Mouse (Mus musculus) common myeloid progenitor, adult 5-6 weeks (primary cell): ENCODE measurements around the gene Bcor. TPM values are rescaled to one million over a fixed set of nuclear protein-coding genes. Genes with fewer than 3 reads are reported as not detected.

Experiments used
- ATAC-seq: replicated peaks from 2 replicates; pipeline ENCODE4 v1.8.0; 2016; ENCODE audit warnings: low read depth, mild to moderate bottlenecking, moderate TSS enrichment, inconsistent platforms; ENCODE audit not compliant: poor library complexity, severe bottlenecking
- total RNA-seq: library from RNA; stranded (forward); fragments of 200-1000, 187-1606 nt; gene quantifications from 2 replicates; pipeline ENCODE4 v1.2.3, GENCODE M21; 2017

Gene Bcor
- total RNA-seq: 41.5 and 45.0 TPM in 2 replicates

DNA sequence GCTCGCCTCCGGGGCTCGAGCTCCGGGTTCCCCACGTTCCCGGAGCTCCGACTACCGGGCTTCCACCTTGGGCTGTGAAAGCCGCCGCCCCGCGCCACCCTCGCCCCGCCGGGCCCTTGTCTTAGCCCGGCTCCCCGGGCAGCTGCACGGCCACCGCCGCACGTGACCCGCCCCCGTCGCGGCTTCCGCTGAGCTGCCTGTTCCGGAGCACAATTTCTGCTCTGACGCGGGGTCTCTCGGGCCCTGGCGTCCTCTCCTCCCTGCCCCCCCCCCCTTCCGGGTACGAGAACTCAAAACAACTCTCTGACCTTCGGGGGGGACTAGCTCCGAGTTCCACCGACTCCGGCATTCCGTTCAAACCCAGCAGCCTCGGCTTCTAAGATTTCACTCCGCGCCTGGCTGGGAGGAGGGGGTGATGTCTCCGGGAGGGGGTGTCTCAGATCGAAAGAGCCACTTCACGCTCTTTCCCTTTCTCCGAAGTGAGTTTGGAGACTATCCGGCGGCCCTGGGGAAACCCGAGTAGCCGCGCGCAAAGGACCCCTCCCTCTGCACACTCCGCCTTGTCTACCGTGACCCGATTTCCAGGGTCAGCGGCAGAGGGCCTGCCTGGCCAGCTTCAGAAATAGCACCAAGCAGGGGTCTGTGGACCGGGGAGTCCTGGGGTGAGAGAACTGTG is at the start of gene Bcor:
Gene Bcor, minus strand, starts transcription at position 375 of the 676 bp plus-strand sequence.
- ATAC-seq: 0 out of 2 replicates have a peak, but pooled peaks have one; percentile 4

DNA sequence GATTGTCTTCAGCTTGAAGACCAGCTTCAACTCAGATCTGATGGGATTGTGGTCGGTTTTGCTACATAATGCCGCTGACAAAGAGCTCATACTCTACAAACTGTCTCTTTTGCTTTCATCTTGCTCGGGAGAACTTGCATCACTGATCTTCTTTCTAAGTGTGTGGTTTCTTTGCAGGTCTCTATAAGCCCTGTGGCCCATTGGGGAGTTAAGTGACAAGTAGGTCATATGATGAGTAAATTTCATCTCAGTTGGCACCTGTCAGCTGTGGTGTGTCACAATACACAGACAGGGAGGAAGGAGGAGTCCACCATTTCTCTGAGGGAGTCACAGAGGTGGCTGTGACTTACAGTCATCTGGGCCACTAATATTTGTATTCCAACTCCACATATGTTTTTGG is 42.8 kb upstream of the Bcor start:
- ATAC-seq: no peak

DNA sequence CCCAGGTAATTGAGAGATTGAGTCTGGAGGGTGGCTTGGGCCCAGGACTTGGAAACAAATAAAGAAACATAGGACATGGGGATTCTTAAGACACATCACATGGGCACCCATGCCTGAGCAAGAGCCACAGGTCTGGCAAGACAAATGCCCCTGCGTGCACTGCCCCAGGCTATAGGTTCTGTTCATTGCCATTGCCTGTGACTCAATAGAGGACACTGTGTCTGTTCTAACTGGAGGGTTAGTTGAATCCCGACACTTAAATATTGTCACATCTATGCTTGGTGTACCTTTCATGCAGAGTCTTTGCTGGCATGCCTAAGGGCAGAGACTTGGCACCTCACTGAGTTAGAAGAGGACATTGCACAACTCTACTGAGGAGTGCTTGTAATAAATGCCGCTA is 41.0 kb upstream of the Bcor start:
- ATAC-seq: no peak

DNA sequence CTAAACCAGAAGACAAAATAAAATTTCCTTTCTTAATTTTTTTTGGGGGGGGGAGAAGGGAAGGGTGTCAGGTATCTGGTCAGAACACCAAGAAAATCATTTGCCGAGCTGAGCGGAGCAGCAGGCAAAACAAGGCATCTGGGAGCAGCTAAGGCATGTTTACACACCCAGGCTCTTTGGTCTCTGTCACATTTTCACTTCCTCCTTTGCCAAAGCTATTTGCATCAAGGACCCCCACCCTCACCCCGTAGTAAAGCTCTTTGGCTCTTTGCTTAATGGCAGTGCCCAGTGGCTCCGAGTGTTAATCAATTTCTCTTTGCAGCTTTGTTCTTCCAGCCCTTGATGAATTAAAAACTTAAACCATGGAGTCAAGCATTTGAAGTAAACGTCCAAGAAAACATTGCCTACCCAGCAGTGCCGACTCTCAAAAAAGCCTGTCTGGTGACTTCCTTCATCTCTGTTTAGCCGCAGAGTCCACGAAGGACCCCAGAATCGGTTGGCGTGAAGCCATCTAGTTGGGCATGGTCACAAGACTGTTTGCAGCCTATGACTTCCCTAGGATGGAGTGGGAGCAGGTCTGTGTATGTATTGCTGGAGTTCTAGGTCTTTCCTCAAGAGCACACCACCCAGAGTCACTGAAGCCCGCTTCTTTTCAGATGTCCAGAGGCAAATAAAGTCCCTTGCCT is 35.2 kb upstream of the Bcor start:
- ATAC-seq: peak; percentile 29; the same call in 1 of the 2 replicates

DNA sequence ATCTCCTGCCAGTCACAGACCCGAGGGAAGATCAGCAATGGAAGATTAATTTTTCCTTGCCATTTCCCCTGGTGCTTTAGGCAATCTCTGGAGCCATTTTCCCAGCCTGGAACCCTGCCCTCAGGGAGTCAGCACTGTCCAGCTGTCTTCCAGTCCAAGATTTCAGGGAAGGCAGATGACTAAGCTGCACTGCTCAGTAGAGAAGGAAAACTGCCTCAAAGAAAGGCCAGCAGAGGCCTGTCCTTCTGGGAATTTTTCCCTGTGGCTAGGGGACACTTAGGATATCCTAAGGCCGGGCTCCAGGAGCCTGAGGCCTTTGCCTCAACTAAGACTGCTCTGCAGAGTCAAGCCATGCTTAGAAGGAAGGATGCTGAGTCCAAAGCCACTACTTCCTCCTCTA is 32.2 kb upstream of the Bcor start:
- ATAC-seq: no peak

DNA sequence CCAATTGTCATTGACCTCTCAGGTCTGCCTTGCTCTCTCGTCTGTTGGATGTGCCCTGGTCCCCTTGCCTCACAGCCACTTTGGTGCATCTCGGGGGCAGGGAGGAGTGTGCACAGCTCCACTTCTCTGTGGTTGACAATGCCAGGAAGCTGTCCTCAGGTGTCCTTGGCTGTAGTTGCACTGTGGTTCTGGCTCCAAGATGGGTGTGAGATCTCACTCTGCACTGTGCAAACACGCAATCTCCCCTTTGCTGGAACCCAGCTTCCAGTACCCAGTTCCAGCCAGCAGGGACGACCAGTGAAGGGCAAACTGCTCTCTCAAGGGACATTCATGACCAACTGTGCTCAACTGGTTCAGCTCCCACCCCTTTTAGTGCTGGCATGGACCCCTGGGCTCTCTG is 29.4 kb upstream of the Bcor start:
- ATAC-seq: no peak

DNA sequence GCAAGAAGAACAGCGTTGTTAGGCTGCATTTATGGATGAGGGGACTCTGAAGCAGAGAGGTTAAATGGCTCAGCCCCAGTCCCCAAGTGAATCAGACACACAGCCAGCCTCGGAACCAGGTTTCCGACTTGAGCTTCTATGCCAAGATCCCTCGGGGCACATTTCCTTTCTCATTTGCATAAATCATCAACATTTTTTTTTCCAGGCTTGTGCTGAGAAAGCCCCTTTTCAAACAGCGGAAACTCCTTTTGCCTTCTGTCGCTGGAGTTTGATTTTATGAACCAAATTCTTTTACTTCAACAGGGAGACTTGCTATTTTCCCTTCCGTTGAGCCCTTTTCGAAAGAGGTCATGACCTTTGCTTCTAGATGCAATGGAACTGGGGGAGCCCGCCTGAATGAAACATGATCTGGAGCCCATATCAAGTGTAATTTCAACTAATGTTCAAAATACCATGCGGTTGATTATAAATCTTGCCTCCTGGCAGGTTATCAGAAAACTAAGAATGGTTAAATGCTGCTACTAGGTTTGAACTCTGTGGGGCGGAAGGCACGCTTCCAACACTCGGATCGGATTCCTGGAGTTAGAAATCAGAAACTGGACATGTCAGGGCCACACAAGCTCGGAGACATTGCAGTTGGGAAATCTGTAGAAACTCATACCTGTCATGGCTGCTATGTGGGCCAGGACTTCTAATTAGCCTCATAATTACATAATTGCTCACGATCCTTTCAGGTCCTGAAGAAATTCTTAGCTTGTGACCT is 15.2 kb upstream of the Bcor start:
- ATAC-seq: no peak

DNA sequence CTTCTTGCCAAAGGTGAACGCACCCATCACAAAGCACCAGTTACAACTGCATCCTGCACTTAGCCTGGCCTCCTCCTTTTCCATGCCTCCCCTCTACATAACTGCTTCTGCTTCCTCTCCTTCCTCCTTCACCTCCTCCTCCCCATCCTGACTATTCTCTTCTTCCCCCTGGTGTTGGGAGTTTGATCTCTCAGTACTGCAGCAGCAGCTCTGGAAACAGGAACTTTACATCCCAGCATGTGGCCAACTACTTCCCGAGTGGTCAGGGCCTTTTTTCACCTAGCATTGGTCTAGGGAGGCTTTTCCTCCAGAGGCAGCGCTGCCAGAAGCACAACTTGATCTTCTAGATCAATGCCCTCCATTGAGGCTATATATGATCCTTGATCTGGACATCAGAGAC is 10.0 kb upstream of the Bcor start:
- peak; percentile 52 for ATAC-seq

DNA sequence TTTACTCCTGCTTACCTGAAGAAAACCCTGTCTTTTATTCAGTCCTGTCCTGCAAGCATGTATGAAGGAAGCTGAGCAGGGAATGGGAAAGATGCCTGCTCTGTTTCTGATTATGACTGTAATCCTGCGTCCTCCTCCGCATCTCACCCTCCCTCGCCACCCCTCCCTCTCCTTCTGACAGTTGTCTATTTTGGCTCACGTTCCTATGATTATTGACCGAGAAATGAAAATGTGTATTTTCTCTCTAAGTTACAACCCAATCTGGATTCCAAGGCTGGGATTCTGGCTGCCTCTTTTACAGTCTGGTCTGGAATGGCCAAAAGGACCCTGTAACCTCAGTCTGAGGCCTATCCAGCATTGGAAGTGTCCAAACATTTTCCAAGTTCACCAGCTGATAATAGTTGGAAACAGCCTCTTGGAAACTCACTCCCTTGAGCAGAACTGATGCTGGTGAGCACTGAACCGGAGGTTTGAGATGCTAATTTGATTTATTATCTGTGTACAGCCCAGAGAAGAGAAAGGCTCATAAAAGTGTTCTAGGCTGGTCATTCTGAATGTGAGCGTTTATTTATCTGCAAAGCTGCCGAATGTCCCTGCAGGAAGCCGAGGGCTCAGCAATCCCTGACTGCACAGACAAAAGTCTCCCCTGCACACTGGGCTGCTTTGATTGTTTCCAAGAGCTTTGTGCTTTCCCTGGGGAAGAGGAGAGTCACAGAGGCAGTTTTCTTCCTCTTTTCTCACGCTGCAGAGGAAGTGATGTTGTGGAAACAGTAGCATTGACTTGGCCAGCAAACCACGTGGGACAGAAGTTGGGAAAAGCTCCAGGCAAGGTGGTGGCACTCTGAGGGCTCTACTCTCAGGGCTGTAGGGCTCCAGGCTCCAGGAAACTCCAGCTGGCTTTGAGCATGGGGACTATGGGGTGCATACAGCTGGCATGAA is 4.7 kb upstream of the Bcor start:
- ATAC-seq: peak; percentile 56

DNA sequence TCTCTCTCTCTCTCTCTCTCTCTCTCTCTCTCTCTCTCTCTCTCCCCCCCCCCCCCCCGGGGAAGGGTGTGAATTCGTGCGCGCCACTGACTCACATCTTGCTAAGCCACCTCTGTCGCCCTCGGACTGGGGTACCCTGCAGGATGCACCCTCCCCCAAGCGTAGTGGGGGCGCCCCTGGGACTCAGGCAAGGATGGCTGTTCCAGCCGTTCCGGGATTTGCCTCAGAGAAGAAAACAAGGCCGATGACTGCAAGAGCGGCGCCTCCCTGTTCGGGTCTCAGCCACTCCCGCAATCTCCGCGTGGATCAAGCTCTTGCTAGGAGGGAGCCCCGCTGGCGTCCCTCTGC is 647 bp downstream of the Bcor start:
- ATAC-seq: no peak

DNA sequence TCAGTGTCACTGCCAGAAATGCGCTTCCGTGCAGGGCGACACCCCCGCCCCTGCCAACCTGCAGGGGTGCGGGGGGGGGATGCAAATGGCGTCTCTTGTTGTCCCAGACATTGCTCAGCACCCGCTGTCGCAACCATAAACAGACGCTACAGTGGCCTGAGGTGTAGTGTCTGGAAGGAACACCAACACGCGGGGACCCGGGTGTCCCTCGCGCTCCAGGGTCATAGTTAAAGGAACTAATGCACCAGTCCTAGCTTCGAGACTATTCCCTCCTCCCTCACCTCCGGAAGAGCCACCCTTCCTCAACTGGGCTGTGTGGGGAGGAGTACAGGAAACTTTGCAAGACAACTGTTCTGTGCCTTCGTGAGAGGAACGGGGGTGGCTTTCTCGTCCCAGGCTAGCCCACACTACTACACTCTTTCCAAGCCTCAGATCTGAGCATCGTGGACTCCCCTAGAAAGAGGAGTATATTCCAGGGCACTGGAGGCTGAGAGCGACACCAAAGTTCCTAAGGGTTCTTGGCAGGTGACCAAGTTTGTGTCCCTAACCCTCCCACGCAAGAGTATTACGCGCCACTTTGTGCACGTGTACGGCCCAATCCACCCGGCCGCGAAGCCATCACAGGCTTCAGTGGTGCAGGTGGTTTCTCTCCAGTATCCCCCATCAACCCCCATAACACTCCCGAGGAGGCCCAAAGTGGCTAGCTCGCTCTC is 1.2 kb downstream of the Bcor start:
- peak; percentile 5; the same call in 1 of the 2 replicates for ATAC-seq

DNA sequence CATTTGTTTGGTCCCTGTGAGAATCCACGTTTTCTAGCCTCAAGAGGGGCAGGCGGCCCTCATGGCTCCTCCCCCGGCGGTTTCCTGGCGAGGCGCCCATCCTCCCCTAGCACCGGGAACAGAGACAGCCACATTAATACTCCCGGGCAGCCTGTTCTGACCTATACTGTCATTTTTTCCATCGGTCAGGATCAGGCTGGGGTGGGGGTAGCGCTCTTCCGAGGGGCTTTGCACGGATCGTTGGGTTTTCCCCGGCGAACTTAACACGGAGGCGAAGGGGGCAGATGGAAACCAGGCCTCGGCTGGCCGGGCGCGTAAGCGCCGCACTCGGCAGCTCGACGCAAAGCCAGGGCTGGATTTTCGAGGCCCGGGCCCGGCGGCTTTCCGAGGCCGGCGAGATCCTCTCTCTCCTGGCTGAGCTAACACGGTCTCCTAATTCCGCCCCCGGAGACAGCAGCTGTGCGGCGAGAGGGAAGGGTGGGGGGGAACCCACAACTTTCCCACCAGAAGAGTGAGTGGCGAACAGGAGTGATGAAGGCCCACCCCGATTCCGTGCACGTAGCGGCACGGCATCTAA is 1.8 kb downstream of the Bcor start:
- ATAC-seq: peak; percentile 30

DNA sequence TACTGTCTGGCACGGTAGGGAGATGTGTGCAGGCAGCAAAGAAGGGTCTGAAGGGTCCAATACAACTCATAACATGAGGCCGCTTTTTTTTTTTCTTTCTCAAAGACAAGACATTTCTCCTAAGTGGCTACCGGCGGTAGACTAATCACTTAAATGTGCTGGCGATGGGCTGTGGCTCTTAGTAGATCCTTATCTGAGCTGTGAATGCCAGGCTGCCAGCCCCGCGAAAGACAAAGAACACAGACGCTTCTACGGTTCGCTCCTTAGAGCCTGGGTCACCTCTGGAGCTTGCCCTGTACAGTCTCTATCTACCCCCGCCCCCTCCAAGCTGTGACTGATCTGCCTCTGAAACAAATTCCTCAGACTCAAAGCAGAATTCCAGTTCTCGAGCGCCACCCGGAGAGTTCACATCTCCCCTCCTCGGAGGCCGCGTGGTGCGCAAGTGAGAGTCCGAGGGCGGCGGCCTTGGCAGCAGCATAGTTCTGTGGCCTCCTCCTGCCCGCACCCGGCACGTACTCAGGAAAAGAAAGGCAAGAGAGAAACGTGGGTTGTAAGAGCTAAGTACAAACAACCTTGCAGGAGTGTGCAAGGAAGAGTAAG is 2.7 kb downstream of the Bcor start:
- 0 out of 2 replicates have a peak, but pooled peaks have one; percentile 3 for ATAC-seq

DNA sequence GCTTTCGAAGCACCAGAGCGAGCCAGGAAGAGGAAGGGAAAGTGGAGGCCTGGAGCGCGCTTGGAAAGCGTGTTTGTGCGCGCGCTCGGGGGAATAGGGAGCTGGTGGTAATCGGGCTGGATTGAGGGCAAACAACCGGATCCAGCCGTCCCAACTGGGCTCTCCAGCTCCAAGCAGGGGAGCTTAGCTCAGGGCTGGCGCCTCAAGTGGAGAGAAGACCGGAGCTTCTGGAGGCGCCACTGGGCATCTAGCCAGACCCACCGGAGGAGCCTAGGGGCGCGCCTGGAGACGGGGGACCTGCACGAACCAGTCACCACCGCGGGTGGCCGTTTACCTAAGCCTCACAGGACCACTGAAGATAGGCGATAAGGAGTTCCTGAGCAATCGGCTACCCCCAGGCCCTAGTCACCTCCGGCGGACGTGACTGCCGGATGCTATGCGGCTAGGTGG is 4.3 kb downstream of the Bcor start:
- ATAC-seq: peak; percentile 72

DNA sequence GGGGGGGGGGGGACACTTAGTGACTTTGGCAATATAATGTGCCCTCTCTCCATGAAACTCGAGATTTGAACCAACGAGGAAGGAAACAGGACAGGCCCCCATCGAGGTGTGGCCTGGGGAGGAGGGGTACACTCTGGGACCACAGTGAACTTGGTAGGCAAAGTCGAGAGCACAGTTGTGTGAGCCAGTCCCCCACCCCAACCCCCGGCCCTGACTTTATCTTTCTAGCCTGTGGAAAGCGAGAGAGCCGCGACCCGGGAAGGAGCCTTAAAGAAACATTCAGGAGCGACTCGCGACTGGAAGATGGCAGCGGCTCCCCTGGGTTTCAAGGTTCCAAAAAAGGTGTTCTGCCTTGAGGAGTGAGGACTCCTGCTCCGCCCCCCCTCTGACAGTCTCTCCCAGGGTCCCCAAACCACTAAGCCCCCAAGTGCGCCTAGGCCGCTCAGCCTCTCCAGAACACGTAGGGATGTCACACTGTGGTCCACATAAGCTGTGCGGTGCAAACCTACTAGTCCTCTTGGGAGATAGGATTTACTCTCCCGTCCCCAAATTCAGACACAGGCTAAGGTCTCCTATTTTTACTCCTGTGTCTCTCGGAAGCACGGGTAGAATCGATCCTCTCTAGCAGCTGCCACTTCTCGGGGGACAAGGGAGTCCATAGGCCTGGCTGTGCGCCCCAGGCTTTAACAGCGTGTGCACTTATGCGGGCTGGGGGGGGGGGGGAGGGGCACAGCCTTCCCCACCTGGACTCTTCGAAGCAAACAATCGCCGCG is 4.9 kb downstream of the Bcor start:
- ATAC-seq: no peak

DNA sequence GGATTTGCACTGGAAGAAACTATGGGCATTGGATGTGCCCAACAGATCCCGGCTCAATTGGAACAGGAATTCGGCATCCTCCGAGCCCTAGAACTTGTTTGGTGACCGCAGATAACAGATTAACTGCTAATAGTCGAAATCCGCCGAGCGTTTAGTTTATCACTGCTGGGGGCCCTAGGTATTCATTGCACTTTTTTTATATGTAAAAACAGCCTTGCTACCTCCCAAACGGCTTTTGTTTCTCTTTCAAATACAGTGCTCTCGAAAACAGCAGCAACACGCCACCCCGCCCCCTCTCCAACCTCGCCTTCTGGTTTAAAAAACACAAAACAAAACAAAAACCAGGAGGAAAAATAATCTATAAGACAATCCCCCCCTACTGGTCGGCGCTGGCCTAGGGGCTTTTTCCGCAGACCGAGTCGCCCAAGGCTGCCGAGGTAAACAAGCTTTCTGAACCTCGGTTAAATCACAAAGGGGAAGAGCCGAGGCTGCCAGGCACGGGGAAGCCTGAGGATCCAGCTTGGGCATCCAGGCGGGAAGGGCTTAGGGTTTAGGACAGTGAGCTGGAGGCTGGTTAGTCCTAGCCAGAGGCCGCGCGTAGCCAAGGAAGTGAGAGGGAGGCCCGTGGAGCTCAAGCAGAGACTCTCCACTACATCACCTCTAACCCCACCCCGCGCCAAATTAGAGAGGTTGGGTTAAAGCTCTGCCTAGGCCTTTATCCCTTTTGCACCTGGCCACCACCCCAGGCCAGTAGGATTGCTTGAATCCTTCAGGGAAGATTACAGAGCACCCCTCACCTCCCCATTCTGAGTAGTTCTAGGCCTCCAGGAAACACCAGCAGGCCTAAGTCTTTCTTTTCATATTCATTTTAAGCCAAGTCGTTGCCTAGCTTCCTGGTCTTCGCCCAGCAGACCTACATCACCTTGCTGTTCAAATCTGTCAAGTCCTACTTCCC is 6.7 kb downstream of the Bcor start:
- no peak for ATAC-seq
